ENCODE assay signal across 10 mouse cellular contexts in the genomic region with DNA sequence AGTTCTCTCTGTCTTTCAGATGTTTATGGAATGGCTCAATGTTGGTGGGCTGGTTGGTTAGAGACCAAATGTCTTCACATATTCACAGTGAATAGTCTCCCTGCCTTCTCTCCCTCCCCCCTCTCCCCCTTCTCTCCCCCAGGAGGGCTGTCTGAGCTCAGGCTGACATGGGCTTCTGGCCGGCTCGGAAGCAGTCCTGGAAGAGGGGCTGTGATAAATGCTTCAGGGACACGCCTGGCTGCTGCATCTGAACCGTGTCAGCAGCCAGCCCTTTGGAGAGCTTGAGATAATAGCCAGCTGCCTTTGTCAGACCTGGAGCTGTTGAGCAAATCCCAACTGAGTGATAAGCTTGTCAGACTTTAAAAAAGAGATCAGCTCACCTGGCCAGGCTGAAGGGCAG. TPM values are rescaled to one million over a fixed set of nuclear protein-coding genes. Genes with fewer than 3 reads are reported as not detected.
DNase-seq lines count a peak whose midpoint lies in the region; ATAC-seq and TF ChIP-seq lines count a peak whose summit lies in the region.
"Had no signal": no experiment of that assay in that cellular context is flagged by ENCODE, and none has a peak within 500 bp of the region (broad histone marks: within the 10 kb centered on the region; RNA-seq: fewer than 3 reads in every experiment).

No protein-coding gene starts in this region.

- no peak overlapping the region for H3K9ac ChIP-seq in hindbrain, postnatal 0 days (replicated peaks; ENCODE audit: low read length)
- H3K9ac ChIP-seq: limb, embryonic 12.5 days had no signal

- WGBS in heart, embryonic 10.5 days: under 1% methylated on average over 4 of the region's 4 CpGs
- 4% methylated on average over 4 of the region's 4 CpGs for WGBS in hindbrain, postnatal 0 days

- no peak overlapping the region for H3K4me3 ChIP-seq in heart, embryonic 10.5 days
- H3K4me3 ChIP-seq in hindbrain, postnatal 0 days (ENCODE audit: low read length): no peak overlapping the region
- H3K4me3 ChIP-seq: limb, embryonic 12.5 days had no signal

- ATAC-seq in hindbrain, postnatal 0 days: peak; percentile 48

- DNase-seq in heart, embryonic 10.5 days (ENCODE audit: low spot score): no peak
- DNase-seq in heart, adult 9 months (ENCODE audit: low spot score in 2 of 2): no peak
- DNase-seq in retina, postnatal 1 day: peak; percentile 39
- DNase-seq in retina, embryonic 14.5 days (ENCODE audit: low spot score): no peak
- peak; percentile 43 for DNase-seq in hindbrain, postnatal 0 days (ENCODE audit: low spot score)
- no peak for DNase-seq in liver
- no peak for DNase-seq in urinary bladder, postnatal 14 days (ENCODE audit: low spot score)
- no peak for DNase-seq in adipocyte (ENCODE audit: low spot score)
- DNase-seq: lung, postnatal 10 days had no signal

- H3K27ac ChIP-seq in heart, embryonic 10.5 days: 0 out of 2 replicates have a peak overlapping the region, but pooled peaks have one; percentile 29
- H3K27ac ChIP-seq in hindbrain, postnatal 0 days: peak overlapping the region; percentile 8; the same call in 1 of the 2 replicates
- H3K27ac ChIP-seq: limb, embryonic 12.5 days had no signal

- no peaks in the 10 kb centered on the region for H3K9me3 ChIP-seq in heart, embryonic 10.5 days
- no peaks in the 10 kb centered on the region for H3K9me3 ChIP-seq in hindbrain, postnatal 0 days (ENCODE audit: low read length)
- H3K9me3 ChIP-seq: limb, embryonic 12.5 days had no signal

- H3K4me1 ChIP-seq in heart, embryonic 10.5 days: peaks cover 18% of the 10 kb centered on the region
- H3K4me1 ChIP-seq in hindbrain, postnatal 0 days (ENCODE audit: insufficient read depth, low read length): peaks cover 4% of the 10 kb centered on the region

- H3K4me2 ChIP-seq in hindbrain, postnatal 0 days (ENCODE audit: low read depth, low read length): no peak overlapping the region
- H3K4me2 ChIP-seq: limb, embryonic 12.5 days had no signal

- peaks cover 27% of the 10 kb centered on the region for H3K27me3 ChIP-seq in heart, embryonic 10.5 days (ENCODE audit: insufficient read depth, poor library complexity, severe bottlenecking)
- no peaks in the 10 kb centered on the region for H3K27me3 ChIP-seq in hindbrain, postnatal 0 days (ENCODE audit: insufficient read depth, low read length)

- no peak for TF ChIP-seq CTCF in hindbrain, postnatal 0 days (IDR thresholded peaks at IDR 0.05; ENCODE audit: low read depth)

- H3K36me3 ChIP-seq in heart, embryonic 10.5 days: no peaks in the 10 kb centered on the region
- no peaks in the 10 kb centered on the region for H3K36me3 ChIP-seq in hindbrain, postnatal 0 days (ENCODE audit: insufficient read depth, low read length)
- H3K36me3 ChIP-seq: limb, embryonic 12.5 days had no signal

RNA-seq across cellular contexts. Expression of a gene that starts 38.0 kb away (rescaled TPM):
- 68.6 and 80.2 TPM in 2 replicates for polyA plus RNA-seq in heart, embryonic 10.5 days (2016; fragmentation: Nextera tagmentation; extraction: Ambion mirVana)
- total RNA-seq in hindbrain, postnatal 0 days (2014; rRNA removed): 31.7 and 44.3 TPM in 2 replicates
- 65.7 and 68.0 TPM in 2 replicates for polyA plus RNA-seq in hindbrain, postnatal 0 days (2015; fragmentation: Nextera tagmentation; extraction: Ambion mirVana)

RNA-seq across cellular contexts. Expression of a gene that starts 45.3 kb away (rescaled TPM):
- 22.2 and 23.0 TPM in 2 replicates for polyA plus RNA-seq in heart, embryonic 10.5 days (2016; fragmentation: Nextera tagmentation; extraction: Ambion mirVana)
- total RNA-seq in hindbrain, postnatal 0 days (2014; rRNA removed): 16.9 and 18.8 TPM in 2 replicates
- 11.4 and 13.0 TPM in 2 replicates for polyA plus RNA-seq in hindbrain, postnatal 0 days (2015; fragmentation: Nextera tagmentation; extraction: Ambion mirVana)

RNA-seq across cellular contexts. Expression of a gene that starts 47.2 kb away (rescaled TPM):
- polyA plus RNA-seq in heart, embryonic 10.5 days (2016; fragmentation: Nextera tagmentation; extraction: Ambion mirVana): 285 and 287 TPM in 2 replicates
- total RNA-seq in hindbrain, postnatal 0 days (2014; rRNA removed): 169 and 274 TPM in 2 replicates
- polyA plus RNA-seq in hindbrain, postnatal 0 days (2015; fragmentation: Nextera tagmentation; extraction: Ambion mirVana): 528 and 550 TPM in 2 replicates

RNA-seq across cellular contexts. Expression of a gene that starts 56.2 kb away (rescaled TPM):
- polyA plus RNA-seq in heart, embryonic 10.5 days (2016; fragmentation: Nextera tagmentation; extraction: Ambion mirVana): 1.3 and 3.2 TPM in 2 replicates
- total RNA-seq in hindbrain, postnatal 0 days (2014; rRNA removed): 317 and 346 TPM in 2 replicates
- 190 and 213 TPM in 2 replicates for polyA plus RNA-seq in hindbrain, postnatal 0 days (2015; fragmentation: Nextera tagmentation; extraction: Ambion mirVana)

Comparison
In these comparisons a context has a peak if more than half of its experiments do, and no peak if none do; other contexts are left out.
1. DNase-seq: peak in retina, postnatal 1 day (single experiment) and hindbrain, postnatal 0 days (single experiment); none in heart, embryonic 10.5 days (single experiment), heart, adult 9 months (0 of 2), retina, embryonic 14.5 days (single experiment), liver (single experiment), urinary bladder, postnatal 14 days (single experiment) and adipocyte (single experiment).